Mouse (Mus musculus): ENCODE data around the gene Slc9a9. TPM values are rescaled to one million over a fixed set of nuclear protein-coding genes. Genes with fewer than 3 reads are reported as not detected.

Gene Slc9a9
- total and polyA plus RNA-seq, 3 experiments = 0.46 to 0.71 TPM; not detected in 1

- TF ChIP-seq ZKSCAN1 (IDR thresholded peaks at IDR 0.05; ENCODE audit: low read depth, low read length) (no peak), ETS1 (IDR thresholded peaks at IDR 0.05; ENCODE audit: low read depth, low read length) (no peak)
Measured at GRCm38 (mm10) chr9:94904180-94904579, 234.5 kb downstream of the Slc9a9 start (continued).

GRCm38 (mm10) chr9:94907020-94907610 lies 237.4 kb downstream of the Slc9a9 start:
- Histone ChIP-seq H3K9ac (ENCODE audit: control insufficient read depth, low read depth, low read length, poor library complexity, severe bottlenecking) (no peak overlapping the region), H3K27ac (ENCODE audit: control insufficient read depth, low read depth, low read length) (no peak overlapping the region), H3K9me3 (replicated peaks; ENCODE audit: insufficient read depth, low read length) (no peaks in the 10 kb centered on the region), H3K4me1 (ENCODE audit: control insufficient read depth in 1 of 2, insufficient read depth in 2 of 2, low read length in 2 of 2) (no peaks in the 10 kb centered on the region), H3K27me3 (ENCODE audit: control insufficient read depth in 1 of 2, insufficient read depth in 2 of 2, low read length in 2 of 2) (no peaks in the 10 kb centered on the region), H3K4me3 (ENCODE audit: control insufficient read depth in 1 of 2, insufficient read depth in 1 of 2, low read depth in 2 of 2, low read length in 2 of 2) (no peak overlapping the region), H3K79me2 (ENCODE audit: control insufficient read depth, insufficient read depth, low read length, poor library complexity) (no peaks in the 10 kb centered on the region), H3K36me3 (ENCODE audit: control insufficient read depth in 1 of 2, insufficient read depth in 2 of 2, low read length in 2 of 2) (no peaks in the 10 kb centered on the region)
- TF ChIP-seq MAFK (IDR thresholded peaks at IDR 0.05; ENCODE audit: borderline replicate concordance, low read depth, low read length) (no peak), MEF2A (IDR thresholded peaks at IDR 0.05; ENCODE audit: extremely low read depth, insufficient replicate concordance, low read depth, low read length, poor library complexity, severe bottlenecking) (no peak)
- DNase-seq (ENCODE audit: low read depth, low spot score) = no peak

- DNase-seq (ENCODE audit: low read depth, low spot score) = no peak
- H3K9ac ChIP-seq (ENCODE audit: control insufficient read depth, low read depth, low read length, poor library complexity, severe bottlenecking) = no peak overlapping the region
- H3K4me1 ChIP-seq (ENCODE audit: control insufficient read depth in 1 of 2, insufficient read depth in 2 of 2, low read length in 2 of 2) = no peaks in the 10 kb centered on the region
- H3K36me3 ChIP-seq (ENCODE audit: control insufficient read depth in 1 of 2, insufficient read depth in 2 of 2, low read length in 2 of 2) = no peaks in the 10 kb centered on the region
- no peaks in the 10 kb centered on the region for H3K79me2 ChIP-seq (ENCODE audit: control insufficient read depth, insufficient read depth, low read length, poor library complexity)
- TF ChIP-seq TCF12 (IDR thresholded peaks at IDR 0.05; ENCODE audit: low read depth, low read length) (no peak), MAFK (IDR thresholded peaks at IDR 0.05; ENCODE audit: borderline replicate concordance, low read depth, low read length) (no peak)
- no peaks in the 10 kb centered on the region for H3K27me3 ChIP-seq (ENCODE audit: control insufficient read depth in 1 of 2, insufficient read depth in 2 of 2, low read length in 2 of 2)
- no peak overlapping the region for H3K27ac ChIP-seq (ENCODE audit: control insufficient read depth, low read depth, low read length)
- H3K4me3 ChIP-seq (ENCODE audit: control insufficient read depth in 1 of 2, insufficient read depth in 1 of 2, low read depth in 2 of 2, low read length in 2 of 2) = no peak overlapping the region
- no peaks in the 10 kb centered on the region for H3K9me3 ChIP-seq (replicated peaks; ENCODE audit: insufficient read depth, low read length)
Measured at GRCm38 (mm10) chr9:94912071-94912470, 242.4 kb downstream of the Slc9a9 start.

GRCm38 (mm10) chr9:94922062-94922461 lies 252.4 kb downstream of the Slc9a9 start:
- H3K4me3 ChIP-seq (ENCODE audit: control insufficient read depth in 1 of 2, insufficient read depth in 1 of 2, low read depth in 2 of 2, low read length in 2 of 2) = no peak overlapping the region
- H3K9ac ChIP-seq (ENCODE audit: control insufficient read depth, low read depth, low read length, poor library complexity, severe bottlenecking) = no peak overlapping the region
- no peaks in the 10 kb centered on the region for H3K36me3 ChIP-seq (ENCODE audit: control insufficient read depth in 1 of 2, insufficient read depth in 2 of 2, low read length in 2 of 2)
- H3K4me1 ChIP-seq (ENCODE audit: control insufficient read depth in 1 of 2, insufficient read depth in 2 of 2, low read length in 2 of 2) = no peaks in the 10 kb centered on the region
- H3K27ac ChIP-seq (ENCODE audit: control insufficient read depth, low read depth, low read length) = no peak overlapping the region
- DNase-seq (ENCODE audit: low read depth, low spot score) = no peak
- H3K27me3 ChIP-seq (ENCODE audit: control insufficient read depth in 1 of 2, insufficient read depth in 2 of 2, low read length in 2 of 2) = no peaks in the 10 kb centered on the region
- TF ChIP-seq USF1 (IDR thresholded peaks at IDR 0.05; ENCODE audit: low read depth, low read length) (no peak), MAX (IDR thresholded peaks at IDR 0.05; ENCODE audit: low read length) (no peak), ELF1 (IDR thresholded peaks at IDR 0.05; ENCODE audit: low read depth, low read length) (no peak), MEF2A (IDR thresholded peaks at IDR 0.05; ENCODE audit: extremely low read depth, insufficient replicate concordance, low read depth, low read length, poor library complexity, severe bottlenecking) (no peak), MAFK (IDR thresholded peaks at IDR 0.05; ENCODE audit: borderline replicate concordance, low read depth, low read length) (no peak)
- H3K9me3 ChIP-seq (replicated peaks; ENCODE audit: insufficient read depth, low read length) = no peaks in the 10 kb centered on the region
- no peaks in the 10 kb centered on the region for H3K79me2 ChIP-seq (ENCODE audit: control insufficient read depth, insufficient read depth, low read length, poor library complexity)

Data from MEL (cell line).